Mouse (Mus musculus) thymus, postnatal 0 days (tissue): ENCODE results near the gene Ddah2. TPM values are rescaled to one million over a fixed set of nuclear protein-coding genes. Genes with fewer than 3 reads are reported as not detected.

Experiments used
- DNase-seq: peaks from one replicate; pipeline ENCODE4 v3.0.0-alpha.2; 2015; ENCODE audit warnings: low spot score
- polyA plus RNA-seq: library from polyadenylated mRNA; unstranded; fragments of >200 nt; fragmentation: Nextera tagmentation; extraction: Ambion mirVana; gene quantifications from 2 replicates; pipeline ENCODE4 v1.2.1, GENCODE M21; 2015

Ddah2 gene
- polyA plus RNA-seq, 1 experiment from 2014 or later, result 51.6 TPM

DNA sequence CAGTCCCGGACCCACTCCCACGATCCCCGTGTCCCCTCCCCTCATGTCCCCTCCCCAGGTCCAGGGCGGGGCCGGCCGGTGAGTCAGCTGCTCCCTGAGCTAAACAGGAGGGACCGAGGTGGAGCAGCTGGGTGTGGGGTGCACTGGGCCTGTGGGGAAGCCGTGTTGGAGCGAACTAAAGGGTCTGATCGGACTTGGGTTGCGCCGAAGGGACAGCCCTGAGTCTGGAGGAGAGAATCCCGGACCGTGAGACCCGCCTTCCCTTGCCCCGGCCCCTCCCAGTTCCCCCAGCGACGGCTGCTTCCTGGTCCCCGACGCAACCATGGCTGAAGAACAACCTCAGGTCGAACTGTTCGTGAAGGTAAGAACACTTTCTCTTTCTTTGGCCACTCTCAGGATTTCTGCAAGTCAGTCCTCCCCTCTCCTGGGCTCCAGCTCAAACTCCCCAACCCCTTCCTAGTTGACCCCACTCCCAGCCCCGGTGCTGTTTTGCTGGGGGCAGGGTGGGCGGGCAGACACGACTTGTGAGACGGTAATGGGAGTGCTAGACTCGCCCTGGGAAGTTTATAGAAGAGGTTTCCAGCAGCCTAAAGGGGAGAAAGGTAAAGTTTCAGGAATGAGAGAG, 8.6 kb upstream of the Ddah2 start:
- DNase-seq, result peak; percentile 63

DNA sequence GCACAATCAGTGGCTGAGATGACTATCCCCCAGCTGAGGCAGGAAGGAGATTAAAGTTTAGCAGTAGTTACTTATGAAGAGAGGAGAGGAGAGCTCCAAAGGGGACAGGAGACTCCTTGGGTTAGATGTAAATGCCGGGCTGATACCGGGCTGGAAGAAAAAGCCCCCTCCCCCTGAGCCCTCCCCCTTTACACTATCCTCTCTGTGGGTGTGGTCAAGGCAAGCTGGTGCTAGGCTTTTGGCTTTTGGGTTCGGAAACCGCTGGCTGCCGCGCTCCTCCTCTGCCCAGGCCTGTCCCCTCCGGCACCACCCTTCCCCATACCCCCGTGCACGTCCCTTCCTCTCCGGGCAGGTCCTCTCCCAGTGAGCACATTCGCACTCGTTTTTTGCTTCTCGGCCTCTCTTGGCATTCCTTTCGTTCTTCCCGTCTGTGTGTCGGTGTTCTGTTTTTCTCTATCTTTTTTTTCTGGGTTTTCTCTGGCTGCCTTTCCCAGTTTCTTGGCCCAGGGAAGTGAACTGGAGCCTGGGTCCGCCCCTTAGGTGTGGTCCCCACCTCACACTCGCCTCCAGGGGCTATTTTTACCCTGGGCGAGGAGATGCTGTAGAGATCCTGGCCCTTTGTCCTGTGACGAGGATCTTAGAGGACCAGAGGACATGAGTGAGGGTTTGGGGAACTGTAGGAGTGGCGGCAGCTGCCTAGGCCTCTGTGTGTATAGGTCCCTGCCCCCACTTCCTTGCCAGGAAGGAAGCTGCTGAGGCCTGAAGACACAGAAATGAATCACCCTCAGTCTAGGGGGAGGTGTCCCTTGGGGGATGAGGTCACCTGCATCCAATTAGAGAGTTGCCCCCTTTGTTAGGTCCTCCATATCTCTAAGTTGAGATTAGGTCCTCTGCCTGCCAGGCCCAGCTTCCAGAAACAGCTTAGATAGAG, 7.4 kb upstream of the Ddah2 start:
- peak; percentile 81 for DNase-seq

DNA sequence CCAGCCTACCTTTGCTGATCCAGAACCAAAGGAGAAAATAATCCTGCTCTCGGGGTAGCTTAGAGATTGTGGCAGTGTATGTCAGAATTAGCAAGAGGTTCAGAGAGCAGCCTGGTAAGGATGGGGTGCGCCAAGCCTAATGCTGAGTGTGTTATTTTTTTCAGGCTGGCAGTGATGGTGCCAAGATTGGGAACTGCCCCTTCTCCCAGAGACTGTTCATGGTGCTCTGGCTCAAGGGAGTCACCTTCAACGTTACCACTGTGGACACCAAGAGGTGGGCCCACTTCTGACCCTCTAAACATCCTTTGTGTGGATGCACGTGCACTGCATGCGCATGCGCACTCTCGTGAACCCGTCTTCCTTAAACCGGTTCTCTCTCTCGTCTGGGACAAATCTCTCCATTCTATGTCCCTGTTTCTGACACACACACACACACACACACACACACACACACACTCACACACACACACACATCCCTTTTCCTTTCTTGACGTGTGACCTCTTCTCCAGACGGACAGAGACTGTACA, 6.5 kb upstream of the Ddah2 start:
- DNase-seq, result no peak

DNA sequence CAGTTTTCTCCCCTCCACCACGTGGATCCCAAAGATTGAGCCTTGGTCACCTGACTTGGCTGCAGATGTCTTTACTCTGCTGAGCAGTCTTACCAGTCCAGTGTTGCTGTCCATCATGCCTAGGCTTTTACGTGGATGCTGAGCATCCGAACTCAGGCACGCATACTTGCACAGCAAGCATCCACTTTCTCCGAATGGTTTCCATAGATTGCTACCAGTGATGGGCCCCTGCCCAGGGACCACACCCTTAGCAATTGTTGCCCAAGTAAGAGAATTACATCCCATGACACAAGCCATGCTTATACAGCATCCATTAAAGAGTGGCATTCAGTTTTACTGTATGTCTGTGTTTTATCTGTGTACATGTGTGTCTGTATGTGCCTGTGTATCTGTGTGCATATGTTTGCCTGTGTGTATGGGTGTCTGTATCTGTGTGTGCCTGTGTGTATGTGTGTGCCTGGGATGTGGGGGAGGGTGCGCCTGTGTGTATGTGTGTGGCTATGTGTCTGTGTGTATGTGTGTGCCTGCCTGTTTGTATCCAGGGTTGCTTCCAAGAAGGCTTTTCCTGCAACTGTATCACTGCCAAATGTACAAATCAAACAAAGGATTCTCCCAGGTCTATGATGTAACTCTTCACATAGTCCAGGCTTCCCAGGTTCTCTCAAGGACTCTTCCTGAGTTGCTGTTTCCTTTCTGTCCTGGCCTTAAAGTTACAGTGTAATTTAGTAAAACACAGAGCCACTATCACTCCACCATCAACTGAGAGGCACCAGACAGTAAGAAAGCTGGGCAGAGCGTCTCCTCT, 2.9 kb upstream of the Ddah2 start:
- no peak for DNase-seq

DNA sequence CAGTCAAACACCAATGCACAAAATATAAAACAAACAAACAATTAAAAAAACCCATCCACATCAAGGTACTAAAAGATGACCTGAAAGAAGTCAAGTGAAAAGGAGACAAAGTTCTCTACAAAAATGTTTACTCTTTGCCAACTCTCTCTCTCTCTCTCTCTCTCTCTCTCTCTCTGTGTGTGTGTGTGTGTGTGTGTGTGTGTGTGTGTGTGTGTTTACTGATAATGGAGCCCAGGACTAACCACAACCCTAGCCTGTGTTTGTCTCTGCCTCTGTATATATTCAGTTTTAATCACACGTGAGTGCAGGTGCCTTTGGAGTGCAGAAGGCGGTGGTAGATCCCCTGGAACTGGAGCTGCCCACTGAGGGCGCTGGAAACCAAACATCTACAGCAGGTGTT, 1.7 kb upstream of the Ddah2 start:
- no peak for DNase-seq

DNA sequence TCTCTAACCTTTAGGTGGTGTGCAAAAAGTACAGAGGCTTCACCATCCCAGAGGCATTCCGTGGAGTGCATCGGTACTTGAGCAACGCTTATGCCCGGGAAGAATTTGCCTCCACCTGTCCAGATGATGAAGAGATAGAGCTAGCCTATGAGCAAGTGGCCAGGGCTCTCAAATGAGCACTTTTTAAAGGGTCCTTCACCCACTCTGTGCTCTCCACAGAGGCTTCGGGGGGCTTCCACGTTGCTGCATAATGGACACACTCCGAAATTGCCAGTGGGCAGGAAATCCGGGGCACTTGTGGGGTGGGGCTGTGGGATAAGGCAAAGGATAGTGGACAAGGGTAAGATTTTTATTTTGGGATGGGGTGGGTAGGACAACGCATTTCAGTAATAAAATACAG, 519 bp upstream of the Ddah2 start:
- DNase-seq, result no peak

DNA sequence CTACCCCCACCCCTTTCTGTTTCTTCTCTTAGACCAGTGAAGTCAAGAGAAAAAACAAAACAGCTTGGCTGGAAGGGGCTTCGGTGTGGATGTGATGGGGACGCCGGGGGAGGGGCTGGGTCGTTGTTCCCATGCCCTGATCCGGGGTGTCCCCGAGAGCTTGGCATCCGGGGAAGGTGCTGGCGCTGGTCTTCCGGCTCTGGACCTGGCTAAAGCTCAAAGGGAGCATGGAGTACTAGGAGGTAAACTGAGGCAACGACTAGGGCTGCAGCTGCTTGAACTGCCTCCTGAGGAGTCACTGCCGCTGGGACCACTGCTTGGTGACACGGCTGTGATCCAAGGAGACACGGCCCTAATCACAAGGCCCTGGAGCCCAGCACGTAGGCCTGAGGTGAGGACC, 1.2 kb downstream of the Ddah2 start:
- no peak for DNase-seq

DNA sequence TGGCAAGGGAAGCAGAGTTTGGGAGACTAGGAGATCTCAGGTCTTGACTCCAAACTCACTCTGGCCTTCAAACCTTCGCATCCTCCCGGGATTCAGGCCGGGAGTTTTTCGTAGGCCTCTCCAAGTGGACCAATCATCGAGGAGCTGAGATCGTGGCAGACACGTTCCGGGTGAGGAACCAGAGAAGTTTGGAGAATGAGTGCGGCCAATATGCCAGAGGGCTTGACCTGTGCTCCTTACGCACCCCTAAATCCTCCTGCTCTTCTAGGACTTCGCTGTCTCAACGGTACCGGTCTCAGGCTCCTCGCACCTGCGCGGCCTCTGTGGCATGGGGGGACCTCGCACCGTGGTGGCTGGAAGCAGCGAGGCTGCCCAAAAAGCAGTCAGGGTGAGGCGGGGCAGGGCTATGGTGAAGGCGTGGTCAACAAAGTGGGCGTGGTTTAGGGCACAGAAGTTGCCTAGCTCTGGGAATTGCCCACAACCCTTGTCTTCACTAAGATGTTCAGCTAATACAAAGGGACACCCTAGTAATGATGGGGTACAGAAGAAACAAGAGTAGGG, 2.0 kb downstream of the Ddah2 start:
- DNase-seq, result no peak

DNA sequence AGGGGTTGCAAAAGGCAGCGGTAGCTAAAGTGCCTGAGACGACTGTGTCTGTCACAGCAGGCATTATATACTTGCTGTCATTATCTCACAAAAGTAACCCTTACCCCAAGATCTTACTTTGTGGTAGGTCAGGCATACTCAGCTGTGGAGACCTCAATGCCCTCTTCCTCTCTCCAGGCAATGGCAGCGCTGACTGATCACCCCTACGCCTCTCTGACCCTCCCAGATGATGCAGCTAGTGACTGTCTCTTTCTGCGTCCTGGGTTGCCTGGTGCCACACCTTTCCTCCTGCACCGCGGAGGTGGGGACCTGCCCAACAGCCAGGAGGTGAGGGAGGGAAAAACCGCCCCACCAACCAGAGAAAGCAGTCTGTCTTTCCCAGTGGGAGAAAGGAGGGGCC, 2.5 kb downstream of the Ddah2 start:
- no peak for DNase-seq

DNA sequence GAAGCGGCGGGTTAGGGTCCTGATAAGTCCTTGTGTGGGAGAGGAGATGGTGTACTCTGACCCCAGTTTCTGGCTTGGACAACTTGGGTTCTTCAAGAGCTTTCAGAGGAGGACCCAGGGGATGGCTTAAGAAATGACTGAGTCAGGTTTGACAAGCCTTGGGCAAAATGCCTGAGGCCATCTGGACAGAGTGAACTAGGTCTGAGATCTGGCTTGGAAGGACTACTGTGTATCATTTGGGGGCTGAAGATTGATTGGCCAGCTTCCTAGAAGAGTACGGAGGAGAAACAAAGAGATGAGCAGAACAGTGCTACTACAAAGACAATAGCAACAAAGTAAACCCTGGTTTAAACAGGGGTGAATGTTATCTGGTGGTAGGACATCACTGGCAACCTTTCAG, 4.6 kb downstream of the Ddah2 start:
- no peak for DNase-seq

DNA sequence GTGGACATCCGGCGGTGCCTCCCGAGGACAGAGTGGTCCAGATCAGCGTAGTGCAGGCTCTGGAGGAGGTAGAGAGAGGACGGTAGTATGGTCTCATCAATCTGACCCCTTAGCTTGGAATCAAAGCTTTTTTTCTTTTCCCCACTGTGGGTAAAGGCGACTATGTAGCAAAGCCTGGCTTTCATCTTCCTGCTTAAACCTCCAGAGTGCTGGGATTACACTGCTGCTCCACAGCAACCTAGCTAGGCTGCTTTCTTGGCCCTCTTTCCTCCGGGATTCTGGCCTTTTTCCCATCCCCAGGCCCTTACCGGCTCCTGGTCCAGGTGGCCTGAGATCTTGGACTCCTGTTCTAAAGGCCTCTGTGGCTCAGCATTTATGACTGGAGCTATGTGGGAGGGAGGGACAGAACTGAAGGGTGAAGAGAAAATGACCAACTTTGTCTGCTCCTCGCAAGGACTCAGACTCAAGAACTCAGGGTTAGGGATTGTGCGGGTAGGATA, 5.6 kb downstream of the Ddah2 start:
- no peak for DNase-seq

DNA sequence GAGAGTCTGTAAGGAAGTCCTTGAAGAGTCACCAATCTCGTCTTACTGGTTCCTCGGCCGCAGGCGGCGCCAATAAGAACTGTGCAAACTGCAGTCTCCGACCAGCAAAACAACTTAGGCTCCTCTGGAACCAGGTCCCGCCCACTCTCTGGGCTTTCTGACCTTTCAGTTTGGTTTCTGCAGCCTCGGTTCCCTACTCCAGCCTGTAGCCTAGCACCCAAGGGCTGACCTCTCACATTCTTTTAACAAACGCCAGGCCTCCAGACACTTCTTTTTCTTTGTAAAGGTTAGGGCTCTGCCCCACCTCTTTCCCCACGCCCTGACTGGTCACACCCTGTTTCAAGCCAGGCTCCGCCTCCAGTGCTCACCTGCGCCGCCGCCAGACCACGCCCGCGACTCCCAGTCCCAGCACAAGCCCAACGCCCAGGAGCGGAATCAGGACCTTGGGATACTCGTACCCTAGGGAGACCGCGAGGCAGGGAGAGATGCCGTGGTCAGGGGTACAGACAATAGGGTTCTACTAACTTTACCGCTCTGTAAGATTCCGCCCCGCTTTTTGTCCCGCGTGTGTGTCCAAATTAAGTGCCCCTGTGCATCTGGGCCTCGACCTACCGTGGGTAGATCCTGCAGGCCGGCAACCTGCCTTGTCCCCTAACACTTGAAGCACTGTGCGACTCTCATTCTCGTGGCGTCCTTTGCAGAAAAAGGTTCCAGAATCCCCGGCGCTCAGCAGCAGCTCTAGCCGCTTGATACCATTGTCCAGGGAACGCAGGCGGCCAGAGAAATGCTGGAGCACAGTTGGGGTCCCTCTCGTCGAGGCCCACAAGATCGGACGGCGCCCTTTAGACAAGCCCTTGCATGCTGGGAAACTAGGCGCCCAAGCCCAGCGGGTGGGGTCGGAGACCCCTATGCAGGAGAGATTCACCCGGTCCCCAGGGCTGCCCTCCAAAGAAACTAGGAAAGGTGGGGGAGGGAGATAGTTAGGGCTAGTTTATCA, 6.4 kb downstream of the Ddah2 start, which contains the start of gene Ly6g6c:
TSS of gene Ly6g6c (plus strand) at position 438 of the 997 bp plus-strand sequence.
- no peak for DNase-seq

DNA sequence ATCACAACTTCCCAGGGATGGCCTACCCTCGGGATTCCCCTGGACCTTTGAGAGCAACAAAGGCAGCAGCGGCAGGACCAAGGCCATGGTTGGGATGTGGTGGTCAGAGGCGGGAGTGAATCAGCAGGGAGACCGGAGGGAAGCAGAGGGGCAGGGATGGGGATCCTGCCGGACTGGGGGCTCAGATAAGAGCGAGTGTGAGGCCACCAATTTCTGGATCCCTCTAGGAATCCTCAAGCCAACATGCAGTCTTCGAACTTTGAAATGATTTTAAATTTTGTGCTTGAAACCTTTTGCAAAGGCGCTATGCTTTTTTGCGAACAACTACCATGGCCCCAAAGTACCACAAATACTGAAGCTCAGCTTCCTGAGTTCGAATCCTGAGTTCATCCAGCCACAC, 7.2 kb downstream of the Ddah2 start, which contains the start of gene Mpig6b:
TSS of gene Mpig6b (minus strand) at position 101 of the 400 bp plus-strand sequence.
- no peak for DNase-seq

DNA sequence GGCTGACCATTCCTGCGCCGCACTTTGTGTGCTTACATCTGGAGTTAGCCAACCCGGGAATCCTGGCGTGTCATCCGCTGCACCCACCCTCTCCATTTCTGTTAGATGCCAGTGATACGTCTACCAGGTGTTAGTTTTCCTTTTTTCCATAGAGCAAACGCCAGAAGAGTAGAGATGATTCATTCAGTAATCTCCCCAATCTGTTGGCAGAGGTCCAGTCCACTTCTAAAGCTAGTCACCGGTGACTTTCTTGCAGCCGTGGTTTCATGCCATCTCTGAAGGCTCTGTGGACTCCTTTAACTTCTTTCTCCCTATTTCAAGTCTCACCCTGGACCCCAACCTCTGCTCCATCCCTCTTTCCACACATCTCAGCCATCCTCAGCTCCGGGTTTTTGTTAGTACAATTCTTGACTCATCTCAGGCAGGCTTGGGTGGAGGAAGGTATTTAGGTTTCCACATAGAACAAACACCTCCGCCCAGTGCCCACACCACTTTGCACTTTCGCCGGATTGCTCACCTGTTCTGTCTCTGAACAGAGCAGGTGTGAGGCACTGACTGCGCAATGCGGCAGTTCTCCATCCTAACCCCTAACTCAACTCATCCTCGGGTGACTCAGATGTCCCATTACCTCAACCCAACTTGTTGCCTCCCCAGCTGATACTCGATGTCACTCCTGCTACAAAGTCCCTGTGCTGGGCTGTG, 9.5 kb downstream of the Ddah2 start:
- DNase-seq, result no peak

DNA sequence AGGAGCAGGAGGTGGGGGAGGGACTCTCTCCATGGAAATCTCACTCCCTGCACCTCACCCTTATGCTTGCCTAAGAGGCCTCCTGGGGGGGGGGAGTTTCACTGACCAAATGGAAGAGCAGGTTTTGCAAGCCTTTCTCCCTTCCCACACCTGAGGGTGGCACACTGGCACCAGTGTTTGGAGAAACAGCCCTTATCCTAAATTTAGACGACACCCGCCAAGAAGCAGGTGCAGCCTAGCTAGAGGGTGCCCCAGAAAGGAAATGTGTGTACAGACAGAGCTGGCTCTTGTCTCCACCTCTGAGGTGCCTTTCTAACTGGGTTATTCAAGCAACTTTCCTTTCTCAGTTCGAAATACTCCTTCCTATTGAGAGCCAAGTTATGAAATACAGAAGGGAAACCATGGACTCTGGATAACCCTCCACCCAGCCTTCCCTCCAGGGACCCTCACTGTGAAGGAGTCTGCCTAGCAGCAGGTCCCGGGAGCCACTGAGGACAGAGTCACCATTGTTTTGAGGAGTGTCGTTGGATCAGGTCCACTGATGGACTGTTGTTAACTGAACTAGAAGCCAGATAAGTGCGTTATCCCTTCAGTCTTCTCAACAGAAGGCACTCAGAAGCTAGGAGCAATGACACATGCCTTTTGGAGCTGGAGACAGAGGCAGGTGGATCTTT, 11.9 kb downstream of the Ddah2 start:
- DNase-seq, result peak; percentile 82

DNA sequence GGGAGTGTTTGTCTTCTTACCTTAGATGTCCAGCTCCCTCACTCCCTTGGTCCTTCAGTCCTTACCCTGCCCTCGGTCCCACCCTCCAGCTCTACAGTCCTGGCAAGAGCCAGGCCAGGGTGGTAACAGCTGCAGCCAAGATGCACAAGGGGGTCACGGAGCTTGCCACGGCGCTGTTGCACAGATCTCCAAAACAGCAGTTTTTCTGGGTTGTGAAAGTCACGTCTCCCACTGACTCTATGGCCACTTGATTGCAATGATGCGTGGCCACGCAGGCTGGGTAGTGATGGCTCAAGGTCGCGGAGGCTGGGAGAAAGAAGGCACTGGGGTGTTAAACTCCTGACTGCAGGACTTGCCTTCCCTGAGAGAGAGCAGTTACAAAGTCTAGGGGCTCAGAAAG, 12.6 kb downstream of the Ddah2 start:
- DNase-seq, result no peak

DNA sequence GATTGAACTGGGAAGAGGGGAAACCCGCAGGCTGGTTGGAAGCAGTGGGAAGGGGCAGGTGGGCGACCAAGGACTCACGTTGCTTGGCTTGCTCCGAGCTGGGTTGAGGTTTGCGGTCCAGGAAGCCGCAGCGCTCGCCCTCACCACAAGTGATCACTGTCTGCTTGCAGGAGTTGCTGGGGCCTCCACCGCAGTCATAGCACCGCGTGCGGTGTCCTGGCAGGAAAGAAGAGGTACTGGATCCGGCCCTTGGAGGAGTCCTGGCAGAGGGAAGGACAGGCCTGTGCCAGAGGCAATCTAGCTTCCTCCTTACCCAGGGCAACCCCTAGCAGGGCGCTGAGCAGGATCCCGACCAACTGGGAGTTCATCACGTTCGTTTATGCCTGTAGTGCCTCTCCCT, 15.3 kb downstream of the Ddah2 start:
- DNase-seq, result peak; percentile 46

DNA sequence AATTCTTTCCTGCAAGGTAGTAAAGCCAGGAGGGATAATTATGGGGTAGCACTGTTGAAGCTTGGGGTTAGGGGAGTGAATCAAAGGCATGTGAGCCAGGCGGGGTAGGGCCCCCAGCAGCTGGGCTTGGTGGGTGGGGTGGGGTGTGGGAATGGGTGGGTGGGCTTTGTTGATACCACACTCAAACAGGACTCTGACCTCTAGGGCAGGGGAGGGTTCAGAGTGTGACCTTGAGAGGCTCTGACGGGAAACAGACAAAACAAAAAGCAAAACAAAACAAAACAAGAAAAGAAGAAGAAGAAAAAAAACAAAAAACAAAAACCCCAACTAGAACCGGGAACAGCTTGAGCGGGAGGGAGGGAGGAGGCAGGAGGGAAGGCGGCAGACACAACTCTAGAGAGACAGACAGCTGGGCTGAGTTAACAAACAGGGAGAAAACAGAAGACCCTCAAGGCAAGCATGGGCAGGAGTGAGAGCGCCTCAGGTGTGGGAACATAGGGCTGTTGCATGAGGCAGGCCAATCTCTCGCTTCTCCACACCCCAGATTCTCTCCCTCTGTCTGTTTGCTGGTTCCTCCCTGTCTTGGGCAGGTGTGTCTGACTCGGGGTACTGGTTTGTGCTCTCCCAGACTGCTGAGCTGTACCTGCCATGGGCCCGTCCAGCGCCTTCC, 17.8 kb downstream of the Ddah2 start, which contains the start of gene Ly6g6e:
TSS of gene Ly6g6e (plus strand) at position 396 of the 670 bp plus-strand sequence.
- DNase-seq, result no peak
